Mouse (Mus musculus): ENCODE results near the gene Jak3. TPM values are rescaled to one million over a fixed set of nuclear protein-coding genes. Genes with fewer than 3 reads are reported as not detected.
"Not testable (repeated sequence)": the region's sequence is repeated elsewhere in the genome, so short reads cannot be mapped to it uniquely, and the experiment has no call there.

The Jak3 gene
- polyA plus RNA-seq, 1 experiment from 2014 or later = 7.2 TPM

GRCm38 (mm10) chr8:71693166-71694041 lies 17.3 kb downstream of the Jak3 start:
- 12% methylated on average over 68 of the region's 68 CpGs for WGBS
- H3K27me3 ChIP-seq = peaks cover 89% of the 10 kb centered on the region
- no peak; the same call in 1 of the 2 replicates for ATAC-seq (replicated peaks; ENCODE audit: low FRiP score)
- H3K4me1 ChIP-seq = peaks cover 16% of the 10 kb centered on the region
- peak overlapping the region; percentile 40 for H3K4me2 ChIP-seq
- H3K4me3 ChIP-seq (replicated peaks) = peak overlapping the region; percentile 26
- no peak overlapping the region for H3K27ac ChIP-seq
- H3K9me3 ChIP-seq (replicated peaks) = no peaks in the 10 kb centered on the region
- H3K9ac ChIP-seq = no peak overlapping the region
- no peaks in the 10 kb centered on the region for H3K36me3 ChIP-seq

- not testable (repeated sequence) for H3K9ac ChIP-seq; H3K36me3 ChIP-seq; H3K4me2 ChIP-seq; H3K9me3 ChIP-seq (replicated peaks); H3K27ac ChIP-seq; ATAC-seq (replicated peaks; ENCODE audit: low FRiP score); H3K4me3 ChIP-seq (replicated peaks)
- Histone ChIP-seq H3K27me3 (peaks cover 85% of the 10 kb centered on the region), H3K4me1 (peaks cover 22% of the 10 kb centered on the region)
- 63% methylated on average over 12 of the region's 12 CpGs for WGBS
Measured at GRCm38 (mm10) chr8:71695456-71695855, 19.4 kb downstream of the Jak3 start.

GRCm38 (mm10) chr8:71700493-71701269 lies 24.6 kb downstream of the Jak3 start:
- Histone ChIP-seq H3K9ac (0 out of 2 replicates have a peak overlapping the region, but pooled peaks have one; percentile 18), H3K27me3 (peaks cover 82% of the 10 kb centered on the region), H3K9me3 (replicated peaks) (no peaks in the 10 kb centered on the region), H3K4me1 (peaks cover 26% of the 10 kb centered on the region), H3K27ac (no peak overlapping the region), H3K4me2 (peak overlapping the region; percentile 57), H3K4me3 (replicated peaks) (peak overlapping the region; percentile 32), H3K36me3 (no peaks in the 10 kb centered on the region)
- WGBS = 2% methylated on average over 29 of the region's 29 CpGs
- ATAC-seq (replicated peaks; ENCODE audit: low FRiP score) = peak; percentile 44; the same call in 1 of the 2 replicates

- Histone ChIP-seq H3K4me2 (peak within 1 kb of the TSS; percentile 57), H3K9me3 (replicated peaks) (no peaks in the 10 kb centered on the region), H3K4me3 (replicated peaks) (peak within 1 kb of the TSS; percentile 32), H3K36me3 (no peaks in the 10 kb centered on the region), H3K9ac (0 out of 2 replicates have a peak within 1 kb of the TSS, but pooled peaks have one; percentile 18), H3K4me1 (peaks cover 26% of the 10 kb centered on the region), H3K27me3 (peaks cover 81% of the 10 kb centered on the region), H3K27ac (no peak within 1 kb of the TSS)
- WGBS = 13% methylated on average over 33 of the region's 34 CpGs
- no peak for ATAC-seq (replicated peaks; ENCODE audit: low FRiP score)
Measured at GRCm38 (mm10) chr8:71701414-71702086, 25.5 kb downstream of the Jak3 start, which contains the start of gene B3gnt3. B3gnt3 (minus strand) TSS chr8:71701789.

- Histone ChIP-seq H3K36me3 (no peaks in the 10 kb centered on the region), H3K27me3 (peaks cover 81% of the 10 kb centered on the region), H3K9ac (no peak overlapping the region), H3K4me2 (0 out of 2 replicates have a peak overlapping the region, but pooled peaks have one; percentile 3), H3K9me3 (replicated peaks) (no peaks in the 10 kb centered on the region), H3K27ac (no peak overlapping the region), H3K4me3 (replicated peaks) (peak overlapping the region; percentile 32; the same call in 1 of the 2 replicates), H3K4me1 (peaks cover 26% of the 10 kb centered on the region)
- 29% methylated on average over 4 of the region's 4 CpGs for whole genome bisulfite sequencing
- no peak for ATAC-seq (replicated peaks; ENCODE audit: low FRiP score)
Measured at GRCm38 (mm10) chr8:71702087-71702432, 26.0 kb downstream of the Jak3 start.

GRCm38 (mm10) chr8:71702923-71703322 lies 26.8 kb downstream of the Jak3 start:
- H3K9ac ChIP-seq = no peak overlapping the region
- no peaks in the 10 kb centered on the region for H3K36me3 ChIP-seq
- no peaks in the 10 kb centered on the region for H3K9me3 ChIP-seq (replicated peaks)
- no peak overlapping the region for H3K4me3 ChIP-seq (replicated peaks)
- H3K27me3 ChIP-seq = peaks cover 85% of the 10 kb centered on the region
- no peak overlapping the region for H3K27ac ChIP-seq
- 69% methylated on average over 3 of the region's 3 CpGs for WGBS
- no peak for ATAC-seq (replicated peaks; ENCODE audit: low FRiP score)
- H3K4me1 ChIP-seq = peaks cover 26% of the 10 kb centered on the region
- no peak overlapping the region for H3K4me2 ChIP-seq

GRCm38 (mm10) chr8:71703400-71703799 lies 27.3 kb downstream of the Jak3 start:
- ATAC-seq (replicated peaks; ENCODE audit: low FRiP score) = not testable (repeated sequence)
- peaks cover 87% of the 10 kb centered on the region for H3K27me3 ChIP-seq

GRCm38 (mm10) chr8:71707874-71708273 lies 31.8 kb downstream of the Jak3 start:
- H3K27ac ChIP-seq = no peak overlapping the region
- peaks cover 11% of the 10 kb centered on the region for H3K4me1 ChIP-seq
- H3K4me2 ChIP-seq = no peak overlapping the region
- no peak overlapping the region for H3K9ac ChIP-seq
- WGBS = 39% methylated on average over 8 of the region's 8 CpGs
- H3K27me3 ChIP-seq = peaks cover 64% of the 10 kb centered on the region
- no peak overlapping the region for H3K4me3 ChIP-seq (replicated peaks)
- H3K9me3 ChIP-seq (replicated peaks) = no peaks in the 10 kb centered on the region
- ATAC-seq (replicated peaks; ENCODE audit: low FRiP score) = no peak
- no peaks in the 10 kb centered on the region for H3K36me3 ChIP-seq

More at GRCm38 (mm10) chr8:71703400-71703799, 27.3 kb downstream of the Jak3 start:
- H3K4me2 ChIP-seq; H3K36me3 ChIP-seq; H3K27ac ChIP-seq; H3K9ac ChIP-seq; H3K9me3 ChIP-seq (replicated peaks); H3K4me3 ChIP-seq (replicated peaks): not testable (repeated sequence)
- H3K4me1 ChIP-seq = peaks cover 26% of the 10 kb centered on the region

- Histone ChIP-seq H3K27ac (no peak overlapping the region), H3K4me2 (peak overlapping the region; percentile 56), H3K27me3 (peaks cover 50% of the 10 kb centered on the region), H3K4me1 (peaks cover 11% of the 10 kb centered on the region), H3K36me3 (no peaks in the 10 kb centered on the region), H3K9ac (no peak overlapping the region), H3K4me3 (replicated peaks) (peak overlapping the region; percentile 25; the same call in 1 of the 2 replicates), H3K9me3 (replicated peaks) (no peaks in the 10 kb centered on the region)
- peak; percentile 43 for ATAC-seq (replicated peaks; ENCODE audit: low FRiP score)
- WGBS = 38% methylated on average over 25 of the region's 25 CpGs
Measured at GRCm38 (mm10) chr8:71709134-71709799, 33.2 kb downstream of the Jak3 start.

GRCm38 (mm10) chr8:71709800-71710446 lies 33.8 kb downstream of the Jak3 start:
- H3K4me2 ChIP-seq = peak overlapping the region; percentile 56
- peak; percentile 55 for ATAC-seq (replicated peaks; ENCODE audit: low FRiP score)
- no peak overlapping the region for H3K9ac ChIP-seq
- 21% methylated on average over 25 of the region's 25 CpGs for WGBS
- peaks cover 11% of the 10 kb centered on the region for H3K4me1 ChIP-seq
- no peaks in the 10 kb centered on the region for H3K9me3 ChIP-seq (replicated peaks)
- peaks cover 44% of the 10 kb centered on the region for H3K27me3 ChIP-seq
- H3K4me3 ChIP-seq (replicated peaks) = peak overlapping the region; percentile 25
- no peaks in the 10 kb centered on the region for H3K36me3 ChIP-seq
- no peak overlapping the region for H3K27ac ChIP-seq

- Histone ChIP-seq H3K27ac (no peak overlapping the region), H3K36me3 (no peaks in the 10 kb centered on the region), H3K9ac (no peak overlapping the region), H3K9me3 (replicated peaks) (no peaks in the 10 kb centered on the region), H3K4me3 (replicated peaks) (no peak overlapping the region), H3K4me1 (peaks cover 11% of the 10 kb centered on the region), H3K27me3 (peaks cover 36% of the 10 kb centered on the region), H3K4me2 (no peak overlapping the region)
- WGBS = 80% methylated on average over 2 of the region's 2 CpGs
- no peak for ATAC-seq (replicated peaks; ENCODE audit: low FRiP score)
Measured at GRCm38 (mm10) chr8:71711574-71711973, 35.5 kb downstream of the Jak3 start.
